Mouse (Mus musculus): Measurements from ENCODE around the gene Scrn3. TPM values are rescaled to one million over a fixed set of nuclear protein-coding genes. Genes with fewer than 3 reads are reported as not detected.

The Scrn3 gene
- polyA plus RNA-seq, 1 experiment: 2.9 TPM

GRCm38 (mm10) chr2:73335949-73336348, 23.5 kb downstream of the Scrn3 start:
- no peak overlapping the region for H3K27ac ChIP-seq (ENCODE audit: control insufficient read depth, insufficient read depth, low read length)
- H3K4me3 ChIP-seq (ENCODE audit: control insufficient read depth, insufficient read depth, low read length): no peak overlapping the region
- no peak for DNase-seq
- no peaks in the 10 kb centered on the region for H3K36me3 ChIP-seq (ENCODE audit: control insufficient read depth, insufficient read depth, low read length)
- 97% methylated on average over 3 of the region's 3 CpGs for WGBS
- no peaks in the 10 kb centered on the region for H3K27me3 ChIP-seq (ENCODE audit: control insufficient read depth, insufficient read depth, low read length)
- TF ChIP-seq CTCF (IDR thresholded peaks at IDR 0.05; ENCODE audit: borderline replicate concordance, control insufficient read depth, extremely low read depth, insufficient read depth, low read length, poor library complexity) (no peak), POLR2A (IDR thresholded peaks at IDR 0.05; ENCODE audit: control insufficient read depth, extremely low read depth, insufficient read depth, low read length, poor library complexity) (no peak)
- no peaks in the 10 kb centered on the region for H3K4me1 ChIP-seq (replicated peaks; ENCODE audit: control insufficient read depth, insufficient read depth, low read length)

GRCm38 (mm10) chr2:73338415-73338814, 26.0 kb downstream of the Scrn3 start:
- Histone ChIP-seq H3K27ac (ENCODE audit: control insufficient read depth, insufficient read depth, low read length) (no peak overlapping the region), H3K4me3 (ENCODE audit: control insufficient read depth, insufficient read depth, low read length) (no peak overlapping the region), H3K36me3 (ENCODE audit: control insufficient read depth, insufficient read depth, low read length) (no peaks in the 10 kb centered on the region), H3K27me3 (ENCODE audit: control insufficient read depth, insufficient read depth, low read length) (no peaks in the 10 kb centered on the region), H3K4me1 (replicated peaks; ENCODE audit: control insufficient read depth, insufficient read depth, low read length) (no peaks in the 10 kb centered on the region)
- TF ChIP-seq CTCF (IDR thresholded peaks at IDR 0.05; ENCODE audit: borderline replicate concordance, control insufficient read depth, extremely low read depth, insufficient read depth, low read length, poor library complexity): no peak
- no peak for TF ChIP-seq POLR2A (IDR thresholded peaks at IDR 0.05; ENCODE audit: control insufficient read depth, extremely low read depth, insufficient read depth, low read length, poor library complexity)
- DNase-seq: no peak
- WGBS: 85% methylated on average over 8 of the region's 8 CpGs

- H3K4me3 ChIP-seq (ENCODE audit: control insufficient read depth, insufficient read depth, low read length): no peak overlapping the region
- H3K27me3 ChIP-seq (ENCODE audit: control insufficient read depth, insufficient read depth, low read length): no peaks in the 10 kb centered on the region
- no peak for DNase-seq
- no peak overlapping the region for H3K27ac ChIP-seq (ENCODE audit: control insufficient read depth, insufficient read depth, low read length)
- WGBS: 98% methylated on average over 5 of the region's 5 CpGs
- H3K36me3 ChIP-seq (ENCODE audit: control insufficient read depth, insufficient read depth, low read length): no peaks in the 10 kb centered on the region
- H3K4me1 ChIP-seq (replicated peaks; ENCODE audit: control insufficient read depth, insufficient read depth, low read length): no peaks in the 10 kb centered on the region
- no peak for TF ChIP-seq CTCF (IDR thresholded peaks at IDR 0.05; ENCODE audit: borderline replicate concordance, control insufficient read depth, extremely low read depth, insufficient read depth, low read length, poor library complexity)
- no peak for TF ChIP-seq POLR2A (IDR thresholded peaks at IDR 0.05; ENCODE audit: control insufficient read depth, extremely low read depth, insufficient read depth, low read length, poor library complexity)
Measured at GRCm38 (mm10) chr2:73343701-73344100, 31.3 kb downstream of the Scrn3 start.

- Histone ChIP-seq H3K36me3 (ENCODE audit: control insufficient read depth, insufficient read depth, low read length) (no peaks in the 10 kb centered on the region), H3K27me3 (ENCODE audit: control insufficient read depth, insufficient read depth, low read length) (no peaks in the 10 kb centered on the region), H3K27ac (ENCODE audit: control insufficient read depth, insufficient read depth, low read length) (no peak overlapping the region), H3K4me1 (replicated peaks; ENCODE audit: control insufficient read depth, insufficient read depth, low read length) (no peaks in the 10 kb centered on the region), H3K4me3 (ENCODE audit: control insufficient read depth, insufficient read depth, low read length) (no peak overlapping the region)
- WGBS: 93% methylated on average over 4 of the region's 4 CpGs
- no peak for DNase-seq
- TF ChIP-seq CTCF (IDR thresholded peaks at IDR 0.05; ENCODE audit: borderline replicate concordance, control insufficient read depth, extremely low read depth, insufficient read depth, low read length, poor library complexity): no peak
- TF ChIP-seq POLR2A (IDR thresholded peaks at IDR 0.05; ENCODE audit: control insufficient read depth, extremely low read depth, insufficient read depth, low read length, poor library complexity): no peak
Measured at GRCm38 (mm10) chr2:73345204-73345603, 32.8 kb downstream of the Scrn3 start.

DNA sequence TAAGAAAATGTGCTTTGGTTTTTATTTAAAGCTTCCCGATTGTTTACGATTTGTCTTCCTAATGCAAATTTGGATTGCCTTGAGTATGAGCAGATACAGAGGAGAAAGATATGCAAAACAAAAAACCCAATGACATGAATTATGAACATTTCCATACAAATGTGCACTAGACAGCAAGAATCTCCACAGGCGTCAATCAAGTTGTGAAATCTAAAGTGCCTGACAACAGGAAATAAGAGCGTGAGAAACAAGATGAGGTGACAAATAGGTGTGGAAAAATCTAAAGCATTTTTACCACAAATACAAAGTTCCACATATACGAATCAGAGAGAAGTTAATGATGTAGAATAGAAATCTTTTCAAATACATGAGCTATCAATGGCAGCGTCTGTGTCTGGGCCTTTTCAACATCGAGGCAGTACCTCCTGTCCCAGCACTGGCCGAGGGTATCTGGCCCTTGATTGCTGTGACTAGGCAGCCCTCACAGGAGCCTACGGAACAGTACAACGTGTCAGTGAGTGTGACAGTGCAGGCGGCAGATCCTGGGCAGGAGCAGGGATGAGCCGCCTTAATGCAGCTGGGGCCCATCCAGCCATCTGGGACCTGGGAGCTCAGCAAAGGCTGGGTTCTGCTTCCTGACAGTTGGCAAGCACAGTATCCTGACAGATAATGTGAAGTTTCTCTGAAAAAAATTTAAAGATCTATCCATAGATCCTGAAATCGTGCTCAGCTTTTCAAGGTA, 34.1 kb downstream of the Scrn3 start:
- Histone ChIP-seq H3K4me3 (ENCODE audit: control insufficient read depth, insufficient read depth, low read length) (no peak overlapping the region), H3K27ac (ENCODE audit: control insufficient read depth, insufficient read depth, low read length) (no peak overlapping the region), H3K4me1 (replicated peaks; ENCODE audit: control insufficient read depth, insufficient read depth, low read length) (no peaks in the 10 kb centered on the region), H3K27me3 (ENCODE audit: control insufficient read depth, insufficient read depth, low read length) (no peaks in the 10 kb centered on the region), H3K36me3 (ENCODE audit: control insufficient read depth, insufficient read depth, low read length) (no peaks in the 10 kb centered on the region)
- DNase-seq: no peak
- 88% methylated on average over 13 of the region's 13 CpGs for WGBS
- TF ChIP-seq POLR2A (IDR thresholded peaks at IDR 0.05; ENCODE audit: control insufficient read depth, extremely low read depth, insufficient read depth, low read length, poor library complexity) (no peak), CTCF (IDR thresholded peaks at IDR 0.05; ENCODE audit: borderline replicate concordance, control insufficient read depth, extremely low read depth, insufficient read depth, low read length, poor library complexity) (no peak)

GRCm38 (mm10) chr2:73347136-73347535, 34.7 kb downstream of the Scrn3 start:
- no peaks in the 10 kb centered on the region for H3K36me3 ChIP-seq (ENCODE audit: control insufficient read depth, insufficient read depth, low read length)
- 90% methylated on average over 6 of the region's 6 CpGs for WGBS
- no peak overlapping the region for H3K27ac ChIP-seq (ENCODE audit: control insufficient read depth, insufficient read depth, low read length)
- H3K4me1 ChIP-seq (replicated peaks; ENCODE audit: control insufficient read depth, insufficient read depth, low read length): no peaks in the 10 kb centered on the region
- no peak for DNase-seq
- TF ChIP-seq CTCF (IDR thresholded peaks at IDR 0.05; ENCODE audit: borderline replicate concordance, control insufficient read depth, extremely low read depth, insufficient read depth, low read length, poor library complexity) (no peak), POLR2A (IDR thresholded peaks at IDR 0.05; ENCODE audit: control insufficient read depth, extremely low read depth, insufficient read depth, low read length, poor library complexity) (no peak)
- no peaks in the 10 kb centered on the region for H3K27me3 ChIP-seq (ENCODE audit: control insufficient read depth, insufficient read depth, low read length)
- no peak overlapping the region for H3K4me3 ChIP-seq (ENCODE audit: control insufficient read depth, insufficient read depth, low read length)

Data from thymus, adult 2 months (tissue).